Mouse (Mus musculus) liver, adult 2 months (tissue): ENCODE results near the gene Pnpla5.

ENCODE experiments used
- CTCF ChIP-seq: fragments of 200-500 bp; IDR thresholded peaks from 2 replicates; pipeline ENCODE4 v1.5.1; 2011; ENCODE audit warnings: low read depth, low read length, control low read depth
- POLR2A ChIP-seq: fragments of 200-500 bp; IDR thresholded peaks from 2 replicates; pipeline ENCODE4 v1.6.1; 2011; ENCODE audit warnings: low read length, control low read depth; ENCODE audit not compliant: insufficient read depth; ENCODE audit errors: extremely low read depth

GRCm38 (mm10) chr15:84070116-84070676 lies 52.8 kb downstream of the Pnpla5 start:
- no peak for TF ChIP-seq CTCF
- no peak for TF ChIP-seq POLR2A
